Mouse (Mus musculus) hindbrain, postnatal 0 days (tissue): ENCODE results near the gene Wtap. TPM values are rescaled to one million over a fixed set of nuclear protein-coding genes. Genes with fewer than 3 reads are reported as not detected.
"Not testable (repeated sequence)": the region's sequence is repeated elsewhere in the genome, so short reads cannot be mapped to it uniquely, and the experiment has no call there.

Experiments
- ATAC-seq: fragments of 200-750 bp; cut with Nextera tagmentation; 2 replicates; pipeline ENCODE4 v1.8.0; 2017; ENCODE audit warnings: mild to moderate bottlenecking, moderate TSS enrichment, moderate library complexity
- DNase-seq: peaks from one replicate; pipeline ENCODE4 v3.0.0-alpha.2; 2015; ENCODE audit warnings: low spot score
- H3K27ac ChIP-seq: fragments of 300-500 bp; sonication (generic); 2 replicates; pipeline ENCODE4 v1.5.1; 2014; ENCODE audit warnings: mild to moderate bottlenecking
- H3K27me3 ChIP-seq: fragments of 300-500 bp; sonication (generic); 2 replicates; pipeline ENCODE4 v1.6.1; 2014; ENCODE audit warnings: low read length, mixed read lengths; ENCODE audit not compliant: insufficient read depth
- H3K36me3 ChIP-seq: fragments of 300-500 bp; sonication (generic); 2 replicates; pipeline ENCODE4 v1.6.1; 2014; ENCODE audit warnings: low read length, mixed read lengths; ENCODE audit not compliant: insufficient read depth
- H3K4me1 ChIP-seq: fragments of 300-500 bp; sonication (generic); 2 replicates; pipeline ENCODE4 v1.6.1; 2014; ENCODE audit warnings: antibody characterized with exemption, low read length, mixed read lengths; ENCODE audit not compliant: insufficient read depth
- H3K4me2 ChIP-seq: fragments of 300-500 bp; sonication (generic); 2 replicates; pipeline ENCODE4 v1.6.1; 2014; ENCODE audit warnings: low read depth, mild to moderate bottlenecking, low read length, moderate library complexity, mixed read lengths
- H3K4me3 ChIP-seq: fragments of 300-500 bp; sonication (generic); 2 replicates; pipeline ENCODE4 v1.5.1; 2014; ENCODE audit warnings: low read length
- H3K9ac ChIP-seq: fragments of 300-500 bp; sonication (generic); replicated peaks from 2 replicates; pipeline ENCODE4 v1.6.1; 2014; ENCODE audit warnings: mild to moderate bottlenecking, low read length, moderate library complexity, mixed read lengths
- H3K9me3 ChIP-seq: fragments of 300-500 bp; sonication (generic); 2 replicates; pipeline ENCODE4 v1.6.1; 2016; ENCODE audit warnings: low read length, mixed read lengths
- CTCF ChIP-seq: IDR thresholded peaks from 2 replicates; pipeline ENCODE4 v1.5.1; 2016; ENCODE audit warnings: antibody characterized with exemption, control low read depth, low read depth
- WGBS: fragments of 180-500 bp; shearing (Covaris S2); extraction: QIAGEN DNeasy Blood & Tissue Kit; methylation state at CpG from one replicate; pipeline ENCODE4 v1.1.7; 2014; 5-methylcytosine and 5-hydroxymethylcytosine counted together
- polyA plus RNA-seq: library from polyadenylated mRNA; unstranded; fragments of >200 nt; fragmentation: Nextera tagmentation; extraction: Ambion mirVana; gene quantifications from 2 replicates; pipeline ENCODE4 v1.2.1, GENCODE M21; 2015
- total RNA-seq: library from RNA; depleted of rRNA; stranded (reverse); fragments of >200 nt; gene quantifications from 2 replicates; pipeline ENCODE4 v1.2.3, GENCODE M21; 2014

Wtap gene
- total and polyA plus RNA-seq, 2 experiments from 2014 or later, result 54.2 to 126 TPM

GRCm38 (mm10) chr17:13006984-13007383 is 13.0 kb upstream of the Wtap start:
- Histone ChIP-seq H3K36me3 (peaks cover 2% of the 10 kb centered on the region; the same call in 1 of the 2 replicates), H3K4me1 (0 out of 2 replicates have a peak, but pooled peaks cover 3% of the 10 kb centered on the region), H3K9me3 (no peaks in the 10 kb centered on the region), H3K27me3 (no peaks in the 10 kb centered on the region), H3K27ac (peak overlapping the region; percentile 91), H3K4me2 (peak overlapping the region; percentile 91), H3K4me3 (peak overlapping the region; percentile 82), H3K9ac (peak overlapping the region; percentile 35; the same call in 1 of the 2 replicates)
- no peak for TF ChIP-seq CTCF
- ATAC-seq (no peak), DNase-seq (no peak)
- 47% methylated on average over 5 of the region's 5 CpGs for WGBS

GRCm38 (mm10) chr17:13006546-13006945 is 12.6 kb upstream of the Wtap start, which contains the start of gene Sod2:
Sod2 (plus strand) TSS chr17:13006846.
- Histone ChIP-seq H3K4me2 (peak within 1 kb of the TSS; percentile 91), H3K9ac (peak within 1 kb of the TSS; percentile 86), H3K27ac (peak within 1 kb of the TSS; percentile 91), H3K4me3 (peak within 1 kb of the TSS; percentile 82)
- H3K4me1 ChIP-seq, H3K27me3 ChIP-seq, ATAC-seq, DNase-seq, H3K36me3 ChIP-seq, H3K9me3 ChIP-seq: not testable (repeated sequence)
- 92% methylated on average over 2 of the region's 2 CpGs for WGBS

GRCm38 (mm10) chr17:13004436-13004835 is 10.5 kb upstream of the Wtap start:
- not testable (repeated sequence) for H3K27me3 ChIP-seq, H3K27ac ChIP-seq, H3K9ac ChIP-seq, DNase-seq, H3K9me3 ChIP-seq, H3K36me3 ChIP-seq, H3K4me2 ChIP-seq, H3K4me3 ChIP-seq, H3K4me1 ChIP-seq, ATAC-seq
- 84% methylated on average over 2 of the region's 2 CpGs for WGBS

- not testable (repeated sequence) for H3K4me2 ChIP-seq, H3K4me3 ChIP-seq
- 95% methylated on average over 5 of the region's 5 CpGs for WGBS
Observed at GRCm38 (mm10) chr17:13002243-13002642, 8.3 kb upstream of the Wtap start.

GRCm38 (mm10) chr17:12999069-12999468 is 5.1 kb upstream of the Wtap start:
- Histone ChIP-seq H3K4me2 (no peak overlapping the region), H3K36me3 (no peaks in the 10 kb centered on the region), H3K4me1 (no peaks in the 10 kb centered on the region), H3K27me3 (no peaks in the 10 kb centered on the region), H3K9me3 (no peaks in the 10 kb centered on the region), H3K27ac (no peak overlapping the region), H3K4me3 (no peak overlapping the region), H3K9ac (no peak overlapping the region)
- DNase-seq, result no peak
- 75% methylated on average over 6 of the region's 6 CpGs for WGBS
- TF ChIP-seq CTCF, result no peak
- ATAC-seq, result no peak

More at GRCm38 (mm10) chr17:13002243-13002642, 8.3 kb upstream of the Wtap start:
- H3K36me3 ChIP-seq, H3K27ac ChIP-seq, H3K27me3 ChIP-seq, H3K9me3 ChIP-seq, DNase-seq, H3K9ac ChIP-seq, ATAC-seq, H3K4me1 ChIP-seq: not testable (repeated sequence)

GRCm38 (mm10) chr17:12997890-12998289 is 3.9 kb upstream of the Wtap start:
- no peaks in the 10 kb centered on the region for H3K9me3 ChIP-seq
- no peaks in the 10 kb centered on the region for H3K27me3 ChIP-seq
- no peak overlapping the region for H3K4me3 ChIP-seq
- no peaks in the 10 kb centered on the region for H3K4me1 ChIP-seq
- 91% methylated on average over 5 of the region's 5 CpGs for WGBS
- no peak overlapping the region for H3K27ac ChIP-seq
- H3K4me2 ChIP-seq, result no peak overlapping the region
- ATAC-seq (no peak), DNase-seq (no peak)
- H3K36me3 ChIP-seq, result no peaks in the 10 kb centered on the region
- no peak for TF ChIP-seq CTCF
- H3K9ac ChIP-seq, result no peak overlapping the region

- peak; percentile 76 for TF ChIP-seq CTCF
- H3K4me2 ChIP-seq, result no peak overlapping the region
- no peaks in the 10 kb centered on the region for H3K27me3 ChIP-seq
- H3K27ac ChIP-seq, result no peak overlapping the region
- ATAC-seq (no peak), DNase-seq (peak; percentile 74)
- H3K36me3 ChIP-seq, result no peaks in the 10 kb centered on the region
- H3K9me3 ChIP-seq, result no peaks in the 10 kb centered on the region
- WGBS, result 16% methylated on average over 3 of the region's 3 CpGs
- H3K4me3 ChIP-seq, result no peak overlapping the region
- no peak overlapping the region for H3K9ac ChIP-seq
- H3K4me1 ChIP-seq, result no peaks in the 10 kb centered on the region
Observed at GRCm38 (mm10) chr17:12996345-12996744, 2.4 kb upstream of the Wtap start.
